Mouse (Mus musculus) lung, postnatal 0 days (tissue): ENCODE measurements around the gene Sox30.

Source experiments
- CTCF ChIP-seq: IDR thresholded peaks from 2 replicates; pipeline ENCODE4 v1.5.1; 2016; ENCODE audit warnings: antibody characterized with exemption, mild to moderate bottlenecking
- EP300 ChIP-seq: IDR thresholded peaks from 2 replicates; pipeline ENCODE4 v1.6.1; 2016; ENCODE audit warnings: antibody characterized with exemption, mild to moderate bottlenecking, control low read depth

DNA sequence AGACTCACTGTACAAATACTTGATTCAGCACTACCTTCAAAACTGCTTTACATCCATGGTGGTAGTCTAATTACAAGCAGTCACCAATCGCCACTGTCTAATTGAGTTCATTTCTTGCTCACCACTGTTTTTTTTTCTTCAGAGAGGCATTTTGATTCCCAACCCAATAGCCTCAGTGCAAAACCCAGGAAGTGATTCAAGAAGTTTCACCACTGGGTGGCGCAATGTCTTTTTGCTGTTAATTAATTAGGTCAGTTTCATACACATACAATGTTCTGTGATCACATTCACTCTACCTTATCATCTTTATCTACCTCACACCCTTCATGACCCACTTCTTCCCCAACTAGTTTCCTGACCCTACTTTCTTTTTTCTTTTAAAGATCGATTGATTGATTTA is 20.5 kb upstream of the Sox30 start:
- TF ChIP-seq EP300 (no peak), CTCF (peak; percentile 54)
